Mouse (Mus musculus) small intestine, adult 2 months (tissue): ENCODE results near the gene Efhd2.

Source experiments
- CTCF ChIP-seq: fragments of 200-500 bp; IDR thresholded peaks from 2 replicates; pipeline ENCODE4 v1.5.1; 2012; ENCODE audit warnings: low read depth, mild to moderate bottlenecking, control low read depth, inconsistent platforms, low read length, moderate library complexity, mixed read lengths; ENCODE audit not compliant: insufficient replicate concordance, insufficient read length; ENCODE audit errors: extremely low read depth
- POLR2A ChIP-seq: fragments of 200-500 bp; IDR thresholded peaks from 2 replicates; pipeline ENCODE4 v1.6.1; 2012; ENCODE audit warnings: low read depth, mild to moderate bottlenecking, control low read depth, inconsistent platforms, low read length, moderate library complexity

GRCm38 (mm10) chr4:141886385-141886968 is 11.8 kb upstream of the Efhd2 start:
- TF ChIP-seq CTCF = no peak
- no peak for TF ChIP-seq POLR2A
